Mouse (Mus musculus) gonadal fat pad, adult 2 months (tissue): Measurements from ENCODE around the gene Pitpna. TPM values are rescaled to one million over a fixed set of nuclear protein-coding genes. Genes with fewer than 3 reads are reported as not detected.

Source experiments
- DNase-seq: peaks from one replicate; pipeline ENCODE4 v3.0.0-alpha.2; 2012; ENCODE audit warnings: low read depth
- polyA plus RNA-seq: library from polyadenylated mRNA; depleted of rRNA; stranded (reverse); fragments of >200 nt; gene quantifications from 2 replicates; pipeline ENCODE4 v1.2.3, GENCODE M21; 2012

Pitpna gene
- polyA plus RNA-seq, 1 experiment: 48.4 TPM

DNA sequence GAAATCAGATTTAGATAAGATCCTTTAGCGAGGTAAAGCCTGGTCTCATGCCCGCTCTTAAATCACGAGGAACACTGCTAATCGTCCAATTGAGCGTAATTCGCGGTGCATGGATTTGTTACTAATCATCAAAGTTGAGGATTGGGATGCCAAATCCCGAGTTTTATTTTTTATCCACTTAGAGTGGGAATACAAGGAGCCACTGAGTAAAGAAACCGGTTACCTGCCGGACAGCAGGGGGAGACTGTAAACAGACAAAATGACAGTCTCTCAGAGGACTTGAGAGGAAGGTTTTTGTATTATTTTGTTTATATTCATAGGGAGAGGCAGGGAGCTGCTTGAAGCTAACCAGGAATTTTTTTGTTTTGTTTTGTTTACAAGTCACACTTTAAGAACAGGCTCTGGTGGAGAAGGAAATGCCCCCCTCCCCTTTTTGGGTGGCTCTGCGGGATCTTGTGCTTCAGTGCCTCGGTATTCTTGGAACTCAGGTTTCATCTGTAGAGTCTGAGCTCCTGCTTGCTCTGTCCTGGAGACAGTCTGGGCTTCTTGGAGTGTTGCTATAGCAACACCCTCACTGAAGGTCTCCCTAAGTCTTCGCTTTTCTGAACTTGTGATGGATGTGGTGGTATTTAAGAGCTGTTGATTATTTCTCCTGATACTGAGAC is 43.8 kb downstream of the Pitpna start:
- no peak for DNase-seq

GRCm38 (mm10) chr11:75632921-75633320 is 45.0 kb downstream of the Pitpna start:
- no peak for DNase-seq

DNA sequence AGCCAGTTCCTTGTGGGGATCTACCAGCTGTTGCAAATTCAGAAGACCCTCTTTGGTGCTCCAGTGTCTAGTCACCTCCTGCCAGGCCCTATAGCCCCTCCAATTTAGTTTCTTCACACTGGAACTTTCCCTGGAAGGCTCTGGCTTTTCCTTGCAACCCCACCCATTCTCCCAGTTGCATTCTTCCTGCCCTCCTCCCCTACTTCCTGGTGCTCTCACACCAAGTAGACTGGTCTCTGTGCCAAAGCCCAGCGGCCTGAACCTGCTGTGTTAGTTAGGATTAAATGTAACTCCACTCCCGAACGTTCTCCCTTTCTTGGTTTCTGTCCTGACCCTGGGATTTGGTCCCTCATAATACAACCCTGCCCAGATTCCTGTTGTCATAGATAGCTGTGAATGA is 46.9 kb downstream of the Pitpna start:
- no peak for DNase-seq

DNA sequence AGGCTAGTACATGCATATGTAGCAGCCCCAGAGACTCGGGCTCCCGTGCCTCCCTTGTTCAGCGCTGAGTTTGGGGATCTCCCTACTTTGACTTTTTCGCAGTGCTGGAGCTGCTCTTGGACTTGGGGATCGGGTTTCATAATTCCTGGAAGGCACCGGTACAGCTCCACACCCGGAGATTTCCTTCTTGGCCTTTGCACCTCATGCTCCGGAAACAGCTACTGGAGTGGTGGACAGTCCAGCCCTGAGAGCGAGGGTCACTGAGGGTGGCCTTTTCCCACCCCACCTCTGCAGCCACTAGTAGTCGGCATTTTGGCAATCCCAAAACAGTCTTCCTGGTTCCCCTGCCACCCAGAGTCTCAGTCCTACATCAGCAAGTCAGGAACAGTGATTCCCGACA is 47.4 kb downstream of the Pitpna start:
- no peak for DNase-seq

- DNase-seq: no peak
Observed at GRCm38 (mm10) chr11:75643323-75643722, 55.4 kb downstream of the Pitpna start.

GRCm38 (mm10) chr11:75644684-75645083 is 56.8 kb downstream of the Pitpna start:
- no peak for DNase-seq

DNA sequence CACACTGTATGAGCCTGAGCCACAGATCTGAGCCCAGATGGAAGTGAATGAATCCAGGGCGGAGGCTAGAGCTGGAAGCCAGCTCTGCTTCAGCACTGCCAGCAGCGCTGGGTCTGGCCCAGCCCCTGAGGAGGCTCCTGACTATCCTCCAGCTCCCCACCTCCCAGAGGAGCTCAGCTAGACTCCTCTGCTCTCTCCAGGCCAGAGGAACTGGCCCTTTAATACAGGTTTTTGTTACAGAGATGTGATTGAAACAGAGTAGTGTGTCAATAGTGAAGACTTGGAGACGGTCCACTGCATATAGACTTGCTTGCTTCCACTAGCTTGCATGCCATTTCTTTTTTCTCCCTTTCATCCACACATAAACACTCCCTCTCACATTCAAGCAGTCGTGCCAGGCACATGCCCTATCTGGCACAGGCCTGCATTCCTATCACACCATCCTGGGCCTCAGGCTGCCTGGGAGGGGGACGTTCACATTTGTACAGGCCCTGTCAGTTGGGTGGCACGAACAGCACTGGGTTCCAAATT is 59.8 kb downstream of the Pitpna start:
- DNase-seq: no peak

GRCm38 (mm10) chr11:75649155-75649561 is 61.3 kb downstream of the Pitpna start:
- DNase-seq: no peak

DNA sequence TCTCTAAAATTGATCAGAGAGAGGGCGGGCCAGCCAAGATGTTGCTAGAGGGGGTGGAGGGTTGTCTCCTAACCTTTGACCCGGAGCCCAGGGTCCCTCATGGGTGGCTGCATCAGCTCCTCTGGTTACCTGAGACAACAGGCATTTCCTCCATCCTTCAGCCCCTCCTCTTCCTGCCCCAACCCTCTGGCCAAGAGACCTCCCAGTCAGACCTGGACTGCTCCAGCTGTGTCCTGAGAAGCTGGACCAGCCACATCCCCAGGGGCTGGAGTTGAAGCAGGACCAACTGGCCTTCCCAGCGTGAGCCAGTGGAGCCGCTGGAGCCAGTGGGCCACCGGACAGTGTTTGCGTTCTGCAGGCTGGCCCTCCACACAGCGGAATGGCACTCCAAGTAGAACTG is 62.4 kb downstream of the Pitpna start, which contains the start of gene Myo1c:
Gene Myo1c, plus strand, starts transcription at position 194 of the 400 bp plus-strand sequence.
- no peak for DNase-seq

GRCm38 (mm10) chr11:75650958-75651425 is 63.1 kb downstream of the Pitpna start:
- DNase-seq: no peak

DNA sequence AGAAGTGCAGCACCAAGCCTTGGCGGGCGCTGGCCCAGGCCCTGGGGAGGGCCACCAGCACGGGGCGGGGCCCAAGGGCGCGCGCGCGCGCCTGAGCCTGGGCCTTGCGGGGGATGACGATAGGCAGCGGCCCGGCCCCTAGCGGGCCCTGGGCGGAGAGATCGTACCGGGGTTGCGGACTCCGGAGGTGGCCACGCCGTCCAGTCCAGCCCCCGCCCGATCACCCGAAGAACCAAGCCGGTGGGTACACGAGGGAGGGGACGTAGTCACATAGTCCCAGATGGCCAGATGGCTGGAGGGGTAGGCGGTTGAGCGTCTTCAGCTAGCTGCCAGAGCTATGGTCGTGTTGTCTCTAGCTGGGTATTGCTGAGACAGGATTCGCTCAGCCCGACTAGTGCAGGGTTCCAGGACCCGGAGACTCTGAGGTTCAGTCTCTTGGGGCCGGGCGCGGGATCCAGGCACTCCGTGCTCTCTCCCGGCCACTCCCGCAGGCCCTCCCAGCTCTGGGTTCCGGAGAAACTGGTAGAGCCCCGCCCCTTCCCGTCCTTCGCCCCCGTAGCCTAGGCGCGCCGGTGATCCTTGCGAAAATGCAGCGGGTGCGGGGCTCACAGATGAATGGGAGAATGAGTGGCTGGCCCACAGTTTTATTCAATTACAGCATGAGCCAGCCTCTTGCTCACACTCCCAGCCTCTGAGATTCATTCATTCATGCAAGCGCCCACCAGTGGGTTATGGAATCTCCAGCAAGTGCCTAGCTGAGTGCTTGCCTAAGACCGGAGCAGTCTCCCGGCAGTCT is 63.7 kb downstream of the Pitpna start:
- DNase-seq: no peak

DNA sequence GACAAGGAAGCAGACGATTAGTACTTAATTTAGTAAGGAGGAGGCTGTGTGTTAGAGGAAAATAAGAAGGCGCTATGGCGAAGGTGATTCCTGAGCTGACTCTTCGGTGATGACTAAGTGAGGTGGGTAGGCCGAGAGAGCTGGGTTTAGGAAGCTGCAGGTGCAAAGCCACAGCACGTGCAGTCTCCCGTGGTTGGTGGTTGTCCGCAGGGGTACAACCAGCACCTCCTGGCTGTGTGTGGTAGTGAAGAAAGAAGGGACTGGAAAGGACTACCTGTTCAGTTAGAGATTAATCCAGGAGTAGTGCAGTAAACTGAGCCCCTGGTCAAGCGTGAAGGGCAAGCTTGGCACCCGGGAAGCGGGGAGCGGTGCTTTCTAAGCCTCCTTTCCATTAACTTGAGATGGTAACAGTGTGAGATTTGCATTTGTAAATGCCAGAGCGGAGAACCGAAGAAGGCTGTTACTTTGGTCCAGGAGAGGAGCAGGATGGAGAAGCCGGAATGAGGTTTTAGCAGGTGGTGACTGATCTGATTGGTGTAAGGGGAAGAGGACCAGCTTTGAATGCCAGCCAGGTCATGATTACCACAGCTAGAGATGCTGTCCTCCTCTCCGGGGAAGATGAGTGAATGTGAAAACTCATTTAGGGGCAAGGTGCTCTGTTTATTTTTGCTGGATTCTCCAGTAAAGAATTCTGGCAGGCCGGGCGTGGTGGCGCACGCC is 64.5 kb downstream of the Pitpna start:
- DNase-seq: no peak

DNA sequence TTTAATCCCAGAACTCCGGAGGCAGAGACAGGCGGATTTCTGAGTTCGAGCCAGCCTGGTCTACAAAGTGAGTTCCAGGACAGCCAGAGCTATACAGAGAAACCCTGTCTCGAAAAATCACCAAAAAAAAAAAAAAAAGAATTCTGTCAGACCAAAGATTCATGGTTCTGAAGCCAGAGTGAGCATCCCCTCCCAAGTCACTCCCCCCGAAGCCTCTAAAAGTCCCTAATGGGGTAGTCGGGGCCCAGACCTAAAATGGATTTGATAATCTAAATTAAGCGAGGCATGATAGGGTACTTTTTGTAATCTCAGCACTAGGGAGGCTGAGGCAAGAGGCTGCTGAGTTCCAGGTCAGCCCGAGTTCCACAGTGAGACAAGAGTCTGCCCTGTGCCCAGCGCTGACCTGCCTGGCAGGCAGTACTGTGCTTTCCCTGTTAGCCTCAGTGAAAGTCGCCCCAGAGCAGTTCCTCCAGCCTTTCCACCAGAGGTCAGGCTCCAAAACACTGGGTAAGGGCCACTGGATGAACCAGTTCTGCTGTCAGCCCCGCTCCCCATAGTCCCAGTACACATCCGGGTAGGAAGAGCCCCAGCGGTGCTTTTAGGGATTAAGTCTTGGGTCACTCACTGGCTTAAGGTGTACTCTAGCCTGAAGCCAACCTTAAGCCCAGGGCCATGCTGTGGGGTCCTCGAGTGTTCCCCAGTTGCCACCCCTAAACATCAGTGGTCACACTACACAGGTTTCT is 65.2 kb downstream of the Pitpna start:
- DNase-seq: no peak

DNA sequence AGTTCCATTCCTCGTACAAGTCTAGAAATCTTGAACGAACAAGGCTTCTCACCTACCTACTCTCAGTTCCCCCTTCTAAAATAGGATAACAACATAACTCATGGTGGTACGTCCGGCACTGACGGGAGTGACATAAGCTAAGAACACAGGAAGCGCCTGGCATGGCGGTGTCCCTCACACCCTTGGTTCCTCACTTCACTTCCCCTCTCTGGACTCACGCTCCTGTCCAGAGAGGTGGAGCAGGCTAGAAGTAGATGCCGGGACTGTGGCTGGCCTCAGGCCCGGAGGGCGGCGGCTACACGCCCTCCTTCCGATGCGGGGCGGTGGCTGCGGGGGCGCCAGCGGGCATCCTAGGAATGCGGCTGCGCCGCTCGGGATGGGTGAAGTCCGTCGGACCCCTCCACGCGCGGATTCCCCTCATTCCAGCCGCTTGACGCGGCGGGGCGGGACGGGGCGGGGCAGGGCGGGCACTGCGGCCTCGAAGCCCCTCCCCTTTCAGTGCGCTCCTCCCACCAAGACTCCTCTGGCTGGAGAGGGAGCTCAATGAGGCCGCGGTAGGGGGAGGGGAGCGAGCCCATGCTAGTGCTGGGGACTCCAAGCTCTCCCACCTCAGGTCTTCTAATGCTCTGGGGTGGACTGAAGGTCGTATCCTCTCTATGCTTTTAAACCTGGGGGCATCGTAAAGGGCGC is 66.0 kb downstream of the Pitpna start:
- DNase-seq: no peak

GRCm38 (mm10) chr11:75654471-75655390 is 66.8 kb downstream of the Pitpna start:
- DNase-seq: no peak

- no peak for DNase-seq
Observed at GRCm38 (mm10) chr11:75655621-75656545, 68.0 kb downstream of the Pitpna start.

GRCm38 (mm10) chr11:75656621-75657590 is 69.0 kb downstream of the Pitpna start:
- no peak for DNase-seq
